Mouse (Mus musculus) ovary, postnatal 14 days (tissue): ENCODE data around the gene Gm36176.
A peak's percentile ranks its signal among the peaks of the same experiment; 100 is the strongest.
"Not testable (repeated sequence)": the region's sequence is repeated elsewhere in the genome, so short reads cannot be mapped to it uniquely, and the experiment has no call there.

Experiments used
- DNase-seq: peaks from one replicate; pipeline ENCODE4 v3.0.0; 2022; ENCODE audit warnings: low spot score

Gm36176 gene

GRCm38 (mm10) chr10:77846503-77846902, at the start of gene Gm36176:
TSS of gene Gm36176 (plus strand) at chr10:77846803.
- DNase-seq = no peak

- DNase-seq = no peak
Measured at GRCm38 (mm10) chr10:77797677-77798076, 48.9 kb upstream of the Gm36176 start.

GRCm38 (mm10) chr10:77798164-77798920, 48.3 kb upstream of the Gm36176 start:
- not testable (repeated sequence) for DNase-seq

- no peak for DNase-seq
Measured at GRCm38 (mm10) chr10:77798921-77799508, 47.6 kb upstream of the Gm36176 start, which contains the start of gene Gm19668. TSS of gene Gm19668 (minus strand) at chr10:77799133.

GRCm38 (mm10) chr10:77804095-77804494, 42.5 kb upstream of the Gm36176 start:
- no peak for DNase-seq

- DNase-seq = no peak
Measured at GRCm38 (mm10) chr10:77811743-77812142, 34.9 kb upstream of the Gm36176 start, which contains the start of gene Gm9507. TSS of gene Gm9507 (minus strand) at chr10:77811843.

- no peak for DNase-seq
Measured at GRCm38 (mm10) chr10:77814382-77814781, 32.2 kb upstream of the Gm36176 start, which contains the start of gene Gm2696. TSS of gene Gm2696 (plus strand) at chr10:77814682.

GRCm38 (mm10) chr10:77815514-77815913, 31.1 kb upstream of the Gm36176 start:
- DNase-seq = no peak

- DNase-seq = no peak
Measured at GRCm38 (mm10) chr10:77818523-77818922, 28.1 kb upstream of the Gm36176 start.

GRCm38 (mm10) chr10:77819203-77819602, 27.4 kb upstream of the Gm36176 start:
- no peak for DNase-seq

- no peak for DNase-seq
Measured at GRCm38 (mm10) chr10:77826951-77827350, 19.7 kb upstream of the Gm36176 start, which contains the start of gene Krtap10-4. TSS of gene Krtap10-4 (minus strand) at chr10:77827095.

- DNase-seq = no peak
Measured at GRCm38 (mm10) chr10:77835647-77836046, 11.0 kb upstream of the Gm36176 start, which contains the start of gene Krtap10-10. TSS of gene Krtap10-10 (plus strand) at chr10:77835947.

- DNase-seq = no peak
Measured at GRCm38 (mm10) chr10:77839006-77839405, 7.6 kb upstream of the Gm36176 start.

GRCm38 (mm10) chr10:77846961-77847360, 358 bp downstream of the Gm36176 start:
- DNase-seq = no peak

GRCm38 (mm10) chr10:77847538-77847937, 935 bp downstream of the Gm36176 start:
- no peak for DNase-seq

GRCm38 (mm10) chr10:77852559-77852958, 6.0 kb downstream of the Gm36176 start, which contains the start of gene Gm10318:
TSS of gene Gm10318 (plus strand) at chr10:77852859.
- no peak for DNase-seq

- DNase-seq = no peak
Measured at GRCm38 (mm10) chr10:77861675-77862074, 15.1 kb downstream of the Gm36176 start, which contains the start of gene Gm3285. TSS of gene Gm3285 (plus strand) at chr10:77861975.

- peak; percentile 24 for DNase-seq
Measured at GRCm38 (mm10) chr10:77864067-77864761, 17.6 kb downstream of the Gm36176 start.

GRCm38 (mm10) chr10:77864762-77865143, 18.1 kb downstream of the Gm36176 start:
- no peak for DNase-seq

- DNase-seq = no peak
Measured at GRCm38 (mm10) chr10:77867546-77867945, 20.9 kb downstream of the Gm36176 start.

GRCm38 (mm10) chr10:77869651-77870050, 23.0 kb downstream of the Gm36176 start:
- DNase-seq = no peak

GRCm38 (mm10) chr10:77878985-77879384, 32.4 kb downstream of the Gm36176 start:
- peak; percentile 29 for DNase-seq
